Mouse (Mus musculus): ENCODE measurements at regions not wholly inside any gene's neighbourhood (a gene's known extent, or its start where the extent isn't known, plus 50 kb on each side); places are given as distances from the start of the nearest gene placed in this dataset.

- DNase-seq (ENCODE audit: low read depth, low spot score) = no peak
These were observed 193.5 kb upstream of the Adamts16 start for GRCm38 (mm10) chr13:71034926-71035687.

GRCm38 (mm10) chr13:71008216-71008615 lies 166.6 kb upstream of the Adamts16 start:
- peak; percentile 75 for DNase-seq (ENCODE audit: low read depth, low spot score)

GRCm38 (mm10) chr13:71006117-71006516 lies 164.5 kb upstream of the Adamts16 start:
- DNase-seq (ENCODE audit: low read depth, low spot score) = peak; percentile 76

DNA sequence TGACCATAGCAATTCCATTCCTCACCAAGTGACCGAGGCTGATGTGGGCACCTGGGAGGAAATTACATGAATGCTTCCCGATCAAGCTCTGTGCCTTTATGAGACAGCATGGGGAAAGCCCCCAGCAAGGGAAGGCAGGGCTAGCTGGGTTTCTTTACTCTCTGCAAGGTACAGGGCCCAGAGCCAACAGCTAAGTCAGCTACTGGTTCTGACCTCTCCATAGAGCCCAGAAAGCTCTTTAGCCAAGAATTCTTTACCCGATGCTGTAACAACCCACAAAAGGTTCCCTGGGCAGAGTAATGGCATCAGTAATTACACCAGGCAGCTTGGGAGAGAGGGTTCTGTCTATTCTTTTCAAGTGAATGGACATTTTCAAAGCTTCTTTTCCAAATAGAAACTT lies 161.9 kb upstream of the Adamts16 start:
- no peak for DNase-seq (ENCODE audit: low read depth, low spot score)

DNA sequence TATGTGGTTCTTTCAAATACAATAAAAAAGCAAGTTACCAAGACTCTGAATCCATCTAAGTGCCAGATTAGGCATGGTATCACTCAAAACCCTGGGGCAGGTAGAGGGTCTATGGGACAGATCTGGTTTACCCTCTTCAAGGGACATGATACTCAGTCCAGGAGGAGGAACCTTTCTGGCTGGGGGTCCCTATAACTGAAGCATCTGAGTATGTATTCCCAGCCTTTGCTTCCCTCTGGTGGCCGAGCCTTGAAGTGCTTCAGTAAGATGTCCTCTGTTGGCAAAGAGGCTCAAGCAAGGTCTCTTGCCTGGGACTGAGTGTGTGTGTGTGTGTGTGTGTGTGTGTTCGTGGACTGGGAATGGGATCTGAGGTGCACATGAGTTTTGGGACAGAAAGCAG lies 159.7 kb upstream of the Adamts16 start:
- peak; percentile 68 for DNase-seq (ENCODE audit: low read depth, low spot score)

- no peak for DNase-seq (ENCODE audit: low read depth, low spot score)
These were observed 158.9 kb upstream of the Adamts16 start for GRCm38 (mm10) chr13:71000422-71001008.

DNA sequence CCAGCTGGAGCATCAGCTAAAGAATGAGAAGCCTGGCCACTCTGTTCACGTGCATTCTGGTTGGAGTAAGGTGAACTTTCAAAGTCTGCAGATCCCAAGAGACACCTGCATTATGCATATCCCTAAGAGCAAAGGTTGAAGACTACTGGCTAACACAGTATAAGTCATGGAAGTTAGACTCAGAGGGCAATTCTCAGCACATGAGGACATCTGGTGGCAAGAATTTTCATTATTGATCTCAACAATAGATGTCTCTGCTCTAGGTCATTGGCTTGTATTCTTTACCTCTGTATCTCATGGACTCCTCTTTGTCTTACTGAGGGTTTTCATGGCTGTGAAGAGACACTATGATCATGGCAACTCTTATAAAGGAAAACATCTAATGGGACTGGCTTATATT lies 151.9 kb upstream of the Adamts16 start:
- DNase-seq (ENCODE audit: low read depth, low spot score) = peak; percentile 18

DNA sequence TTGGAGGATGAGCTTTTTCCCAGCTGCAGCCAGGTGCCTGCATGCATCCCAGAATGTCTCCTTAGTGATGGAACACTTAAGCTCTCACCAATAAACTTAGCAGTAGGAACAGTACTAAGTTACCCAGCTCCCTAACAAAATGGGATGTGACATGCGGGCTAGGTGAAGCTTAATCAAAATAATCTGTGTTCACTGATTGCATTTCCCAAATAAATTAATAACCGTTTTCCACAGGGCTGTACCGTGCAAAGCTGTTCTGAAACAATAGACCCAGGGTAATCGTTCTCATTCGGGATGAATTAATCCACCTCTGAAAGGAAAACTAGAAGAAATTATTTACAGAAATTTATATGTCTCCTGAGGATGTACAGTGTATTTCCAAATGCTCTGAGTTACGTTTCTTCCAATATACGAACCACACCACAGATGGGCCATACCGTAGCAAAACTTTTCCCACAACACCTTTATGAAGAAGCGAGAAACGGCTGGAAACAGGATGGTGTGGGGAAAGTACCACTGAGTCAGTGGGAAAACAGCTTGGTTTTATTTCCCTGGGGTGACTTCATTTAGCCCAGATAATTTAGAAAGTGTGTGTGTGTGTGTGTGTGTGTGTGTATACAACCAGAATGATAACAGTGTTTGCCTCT lies 148.5 kb upstream of the Adamts16 start:
- DNase-seq (ENCODE audit: low read depth, low spot score) = no peak

DNA sequence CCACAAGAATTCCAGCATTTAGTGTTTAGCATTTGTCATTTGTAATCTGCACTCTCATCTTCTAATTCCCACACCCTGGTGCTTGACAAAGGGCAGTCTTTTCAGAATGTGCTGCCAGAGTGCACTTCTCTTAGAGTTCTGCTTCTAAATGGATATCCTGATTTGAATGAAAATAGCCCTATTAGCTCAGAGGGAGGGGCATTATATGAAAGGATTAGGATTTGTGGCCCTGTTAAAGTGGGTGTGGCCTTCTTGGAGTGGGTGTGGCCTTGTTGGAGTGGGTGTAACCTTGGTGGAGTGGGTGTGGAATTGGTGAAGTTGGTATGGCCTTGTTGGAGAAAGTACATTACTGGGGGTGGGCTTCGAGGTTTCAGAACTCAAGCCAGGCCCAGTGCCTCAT lies 137.7 kb upstream of the Adamts16 start:
- no peak for DNase-seq (ENCODE audit: low read depth, low spot score)

GRCm38 (mm10) chr13:70978547-70979307 lies 137.1 kb upstream of the Adamts16 start:
- DNase-seq (ENCODE audit: low read depth, low spot score) = no peak

GRCm38 (mm10) chr13:70969596-70969995 lies 128.0 kb upstream of the Adamts16 start:
- no peak for DNase-seq (ENCODE audit: low read depth, low spot score)

GRCm38 (mm10) chr13:70967781-70968180 lies 126.2 kb upstream of the Adamts16 start:
- DNase-seq (ENCODE audit: low read depth, low spot score) = no peak

DNA sequence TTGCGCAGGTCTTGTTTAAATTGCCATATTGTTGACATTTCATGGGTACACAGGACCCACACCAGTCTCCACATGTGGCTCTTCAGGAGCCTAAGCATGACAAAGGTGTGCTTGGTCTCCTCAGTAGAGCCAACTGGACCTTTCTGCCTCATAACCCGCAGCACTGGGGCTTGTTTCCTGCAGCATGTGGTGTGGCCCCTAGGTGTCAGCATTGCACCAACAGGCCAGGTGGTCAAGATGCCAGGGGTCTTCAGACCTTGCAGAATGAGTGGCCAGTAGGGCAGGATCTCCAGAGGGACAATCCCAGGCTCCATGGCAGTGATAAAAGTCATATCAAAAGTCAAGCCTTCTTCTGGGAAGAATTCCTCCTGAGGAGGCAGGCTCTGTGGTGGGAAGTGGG lies 121.8 kb upstream of the Adamts16 start:
- no peak for DNase-seq (ENCODE audit: low read depth, low spot score)

DNA sequence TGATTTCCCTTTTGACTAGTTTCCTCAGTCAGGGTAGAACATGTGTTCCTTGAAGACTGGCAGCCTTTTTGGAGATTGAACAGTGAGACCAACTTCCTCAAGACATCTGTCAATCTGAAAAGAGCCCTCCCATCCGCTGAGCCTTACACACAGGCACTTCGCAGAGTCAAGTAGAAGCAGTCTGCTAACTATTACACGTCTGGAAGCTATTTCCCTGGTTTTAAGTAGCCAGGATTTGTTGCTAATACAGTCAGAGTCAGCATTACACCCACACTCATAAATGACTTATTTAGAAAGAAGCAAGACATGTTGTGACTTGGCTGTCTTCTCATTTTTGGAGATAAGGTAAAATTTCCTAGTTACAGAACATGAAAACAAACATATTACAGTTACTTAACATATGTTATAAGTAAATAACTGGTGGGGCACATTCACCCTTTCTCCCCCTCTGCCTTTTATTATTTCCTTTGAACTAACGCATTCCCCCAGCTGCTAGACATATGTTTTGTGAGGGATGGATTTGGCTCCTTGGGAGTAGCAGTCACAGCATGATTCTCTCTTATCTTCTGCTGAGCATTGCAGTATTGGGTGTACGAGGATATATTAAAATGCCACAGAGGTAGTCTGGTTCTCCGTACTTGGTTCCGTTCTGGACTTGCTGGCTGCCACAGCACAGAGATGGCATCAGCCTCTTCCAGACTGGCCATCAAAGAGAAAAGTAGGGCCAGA lies 92.9 kb upstream of the Adamts16 start:
- no peak for DNase-seq (ENCODE audit: low read depth, low spot score)

GRCm38 (mm10) chr13:70913834-70914233 lies 72.2 kb upstream of the Adamts16 start:
- no peak for DNase-seq (ENCODE audit: low read depth, low spot score)

GRCm38 (mm10) chr13:70910934-70911333 lies 69.3 kb upstream of the Adamts16 start:
- DNase-seq (ENCODE audit: low read depth, low spot score) = no peak

DNA sequence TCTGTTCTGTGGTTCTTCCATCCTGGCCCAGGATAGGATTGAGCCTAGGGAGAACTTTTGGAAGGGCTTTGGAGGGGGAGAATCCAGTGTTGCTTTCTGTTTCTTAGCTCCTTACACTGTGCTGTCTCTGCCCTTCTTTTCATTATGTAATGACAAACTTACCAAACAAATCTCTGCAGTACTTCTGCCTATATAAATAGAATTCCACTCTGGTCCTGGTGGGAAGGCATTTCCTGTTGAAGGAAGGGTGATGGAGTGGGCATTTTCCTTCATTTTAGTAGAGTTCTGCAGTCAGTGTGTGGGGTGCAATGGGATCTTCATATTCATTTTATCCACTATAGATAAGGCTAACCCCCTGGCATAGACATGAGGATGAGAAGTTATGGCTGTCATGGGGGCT lies 63.2 kb upstream of the Adamts16 start:
- no peak for DNase-seq (ENCODE audit: low read depth, low spot score)

DNA sequence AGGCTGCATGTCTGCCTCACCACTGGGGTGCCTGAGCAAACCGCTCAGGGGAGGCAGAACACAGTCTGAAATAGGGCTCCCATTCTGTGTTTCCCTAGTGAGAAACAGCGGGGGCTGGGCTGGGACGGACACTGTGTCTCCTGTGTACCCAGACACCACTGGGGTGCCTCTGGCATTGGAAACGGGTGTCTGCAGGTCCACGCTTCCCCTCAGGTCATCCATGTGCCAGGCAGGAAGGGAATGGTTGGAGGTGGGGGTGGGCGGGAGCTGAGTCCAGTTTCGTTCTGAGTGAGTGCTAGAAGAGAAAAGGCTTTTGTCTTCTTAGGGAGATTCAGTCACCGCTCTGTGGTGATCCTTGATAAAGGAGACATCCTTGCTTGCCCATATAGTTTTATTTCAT lies 62.2 kb upstream of the Adamts16 start:
- DNase-seq (ENCODE audit: low read depth, low spot score) = no peak

GRCm38 (mm10) chr13:70903150-70903549 lies 61.5 kb upstream of the Adamts16 start:
- no peak for DNase-seq (ENCODE audit: low read depth, low spot score)

GRCm38 (mm10) chr13:70902727-70903126 lies 61.1 kb upstream of the Adamts16 start:
- peak; percentile 22 for DNase-seq (ENCODE audit: low read depth, low spot score)

- DNase-seq (ENCODE audit: low read depth, low spot score) = no peak
These were observed 50.0 kb upstream of the Adamts16 start for GRCm38 (mm10) chr13:70891634-70892033.

All from 3T3-L1 (cell line).